Mouse (Mus musculus) small intestine, adult 2 months (tissue): ENCODE data around the gene Fbxo47. TPM values are rescaled to one million over a fixed set of nuclear protein-coding genes. Genes with fewer than 3 reads are reported as not detected.
"Not testable (repeated sequence)": the region's sequence is repeated elsewhere in the genome, so short reads cannot be mapped to it uniquely, and the experiment has no call there.

ENCODE experiments used
- H3K27ac ChIP-seq: fragments of 200-500 bp; 2 replicates; pipeline ENCODE4 v1.5.1; 2012; ENCODE audit warnings: low read depth, low read length, control low read depth, inconsistent platforms; ENCODE audit not compliant: insufficient read depth
- H3K27me3 ChIP-seq: fragments of 200-500 bp; 2 replicates; pipeline ENCODE4 v1.6.1; 2012; ENCODE audit warnings: mild to moderate bottlenecking, moderate library complexity, low read length, inconsistent platforms; ENCODE audit not compliant: control insufficient read depth, insufficient read depth
- H3K36me3 ChIP-seq: fragments of 200-500 bp; 2 replicates; pipeline ENCODE4 v1.6.1; 2012; ENCODE audit warnings: mild to moderate bottlenecking, low read length, control low read depth, inconsistent platforms; ENCODE audit not compliant: control insufficient read depth, insufficient read depth
- H3K4me1 ChIP-seq: fragments of 200-500 bp; 2 replicates; pipeline ENCODE4 v1.6.1; 2012; ENCODE audit warnings: low read length, inconsistent platforms, mixed read lengths; ENCODE audit not compliant: control insufficient read depth, insufficient read depth, insufficient read length
- H3K4me3 ChIP-seq: fragments of 200-500 bp; 2 replicates; pipeline ENCODE4 v1.5.1; 2012; ENCODE audit warnings: low read depth, mild to moderate bottlenecking, control low read depth, inconsistent platforms, low read length, moderate library complexity
- CTCF ChIP-seq: fragments of 200-500 bp; IDR thresholded peaks from 2 replicates; pipeline ENCODE4 v1.5.1; 2012; ENCODE audit warnings: low read depth, mild to moderate bottlenecking, control low read depth, inconsistent platforms, low read length, moderate library complexity, mixed read lengths; ENCODE audit not compliant: insufficient replicate concordance, insufficient read length; ENCODE audit errors: extremely low read depth
- POLR2A ChIP-seq: fragments of 200-500 bp; IDR thresholded peaks from 2 replicates; pipeline ENCODE4 v1.6.1; 2012; ENCODE audit warnings: low read depth, mild to moderate bottlenecking, control low read depth, inconsistent platforms, low read length, moderate library complexity
- WGBS: fragments of 180-500 bp; shearing (Covaris S2); methylation state at CpG from one replicate; pipeline ENCODE4 v1.1.7; 2018; 5-methylcytosine and 5-hydroxymethylcytosine counted together
- polyA plus RNA-seq: library from polyadenylated mRNA; depleted of rRNA; stranded (reverse); fragments of >200 nt; gene quantifications from 2 replicates; pipeline ENCODE4 v1.2.3, GENCODE M21; 2012

Fbxo47 gene
- polyA plus RNA-seq, 1 experiment, result not detected

DNA sequence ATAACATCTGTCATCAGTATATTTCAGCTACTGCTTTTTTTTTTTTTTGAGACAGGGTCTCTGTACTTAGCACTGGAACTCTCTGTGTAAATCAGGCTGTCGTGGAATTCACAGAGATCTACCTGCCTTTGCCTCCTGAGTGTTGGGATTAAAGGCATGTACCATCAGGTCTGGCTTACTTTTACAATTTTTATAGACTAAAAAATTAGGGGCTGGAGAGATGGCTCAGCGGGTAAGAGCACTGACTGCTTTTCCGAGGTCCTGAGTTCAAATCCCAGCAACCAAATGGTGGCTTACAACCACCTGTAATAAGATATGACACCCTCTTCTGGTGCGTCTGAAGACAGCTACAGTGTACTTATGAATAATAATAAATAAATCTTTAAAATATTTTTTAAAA lies 3.6 kb downstream of the Fbxo47 start:
- H3K36me3 ChIP-seq, result no peaks in the 10 kb centered on the region
- H3K4me3 ChIP-seq, result no peak overlapping the region
- 95% methylated on average over 4 of the region's 4 CpGs for WGBS
- no peak overlapping the region for H3K27ac ChIP-seq
- H3K27me3 ChIP-seq, result no peaks in the 10 kb centered on the region
- H3K4me1 ChIP-seq, result peaks cover 3% of the 10 kb centered on the region; the same call in 1 of the 2 replicates
- TF ChIP-seq CTCF, result no peak
- no peak for TF ChIP-seq POLR2A

DNA sequence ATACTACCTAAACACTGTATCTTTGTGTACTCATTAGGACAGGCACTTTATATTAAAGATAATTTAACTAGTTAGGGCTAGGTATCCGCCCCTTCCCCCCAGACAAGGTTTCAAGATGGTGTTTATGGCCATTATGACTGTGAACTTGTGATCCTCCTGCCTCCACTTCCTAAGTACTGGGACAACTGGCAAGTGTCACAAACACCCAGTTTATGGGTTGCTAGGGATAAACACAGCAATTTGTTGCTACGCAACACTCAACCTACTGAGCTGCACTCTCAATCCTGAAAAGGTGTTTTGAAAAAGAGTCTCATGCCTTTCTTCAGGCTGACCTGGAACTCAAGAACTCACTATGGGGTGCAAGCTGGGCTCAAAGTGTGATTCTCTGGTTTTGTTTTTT lies 6.6 kb downstream of the Fbxo47 start:
- no peaks in the 10 kb centered on the region for H3K36me3 ChIP-seq
- WGBS, result 83% methylated on average over 2 of the region's 2 CpGs
- TF ChIP-seq CTCF, result no peak
- TF ChIP-seq POLR2A, result no peak
- H3K27ac ChIP-seq, result no peak overlapping the region
- H3K27me3 ChIP-seq, result no peaks in the 10 kb centered on the region
- no peak overlapping the region for H3K4me3 ChIP-seq
- H3K4me1 ChIP-seq, result no peaks in the 10 kb centered on the region

DNA sequence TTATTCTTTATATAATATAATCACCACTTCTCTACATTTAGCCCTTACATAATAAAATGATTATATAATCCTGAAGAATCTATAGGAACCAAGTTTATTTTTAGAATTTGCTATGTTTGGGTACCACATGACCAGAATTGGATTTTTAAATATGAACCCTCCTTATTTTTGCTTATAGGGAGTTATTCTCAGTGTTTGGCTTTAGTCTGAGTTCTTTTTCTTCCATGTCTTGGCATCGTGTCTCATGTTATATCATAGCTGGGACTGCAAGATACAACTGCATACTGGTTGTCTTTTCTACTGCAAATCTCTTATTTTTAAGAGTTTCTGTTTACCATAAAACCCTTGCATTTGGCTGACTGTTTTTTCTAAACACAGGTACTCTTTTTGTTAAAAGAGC lies 9.6 kb downstream of the Fbxo47 start:
- Histone ChIP-seq H3K4me3 (no peak overlapping the region), H3K4me1 (no peaks in the 10 kb centered on the region), H3K36me3 (no peaks in the 10 kb centered on the region), H3K27ac (no peak overlapping the region), H3K27me3 (no peaks in the 10 kb centered on the region)
- no peak for TF ChIP-seq CTCF
- TF ChIP-seq POLR2A, result no peak
- 91% methylated on average over 1 of the region's 1 CpGs for WGBS

DNA sequence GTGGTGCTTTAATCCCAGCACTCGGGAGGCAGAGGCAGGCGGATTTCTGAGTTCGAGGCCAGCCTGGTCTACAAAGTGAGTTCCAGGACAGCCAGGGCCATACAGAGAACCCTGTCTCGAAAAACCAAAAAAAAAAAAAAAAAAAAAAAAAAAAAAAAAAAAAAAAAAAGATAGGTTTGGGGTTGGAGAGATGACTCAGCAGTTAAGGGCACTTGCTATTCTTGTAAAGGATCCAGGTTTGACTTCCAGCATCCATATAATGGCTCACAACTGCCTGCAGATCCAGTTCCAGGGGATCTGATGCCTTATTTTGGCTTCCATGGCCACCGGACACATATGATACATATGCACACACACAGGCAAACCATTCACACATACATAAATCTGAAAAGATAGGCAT lies 11.6 kb downstream of the Fbxo47 start:
- not testable (repeated sequence) for H3K36me3 ChIP-seq, H3K4me1 ChIP-seq, H3K4me3 ChIP-seq, H3K27me3 ChIP-seq, H3K27ac ChIP-seq
- WGBS, result 87% methylated on average over 5 of the region's 5 CpGs

- 95% methylated on average over 3 of the region's 3 CpGs for WGBS
- no peak for TF ChIP-seq POLR2A
- TF ChIP-seq CTCF, result no peak
- H3K27ac ChIP-seq, result no peak overlapping the region
- no peaks in the 10 kb centered on the region for H3K27me3 ChIP-seq
- no peaks in the 10 kb centered on the region for H3K36me3 ChIP-seq
- H3K4me1 ChIP-seq, result peaks cover 2% of the 10 kb centered on the region; the same call in 1 of the 2 replicates
- H3K4me3 ChIP-seq, result no peak overlapping the region
These were observed 16.4 kb downstream of the Fbxo47 start for GRCm38 (mm10) chr11:97867591-97867990.

GRCm38 (mm10) chr11:97866091-97866888 lies 17.7 kb downstream of the Fbxo47 start:
- 44% methylated on average over 3 of the region's 3 CpGs for WGBS
- no peaks in the 10 kb centered on the region for H3K36me3 ChIP-seq
- TF ChIP-seq CTCF (no peak), POLR2A (no peak)

GRCm38 (mm10) chr11:97865421-97865820 lies 18.5 kb downstream of the Fbxo47 start:
- H3K4me1 ChIP-seq, result peaks cover 2% of the 10 kb centered on the region; the same call in 1 of the 2 replicates
- 94% methylated on average over 5 of the region's 5 CpGs for WGBS
- H3K27ac ChIP-seq, result no peak overlapping the region
- H3K36me3 ChIP-seq, result no peaks in the 10 kb centered on the region
- no peak overlapping the region for H3K4me3 ChIP-seq
- H3K27me3 ChIP-seq, result no peaks in the 10 kb centered on the region
- TF ChIP-seq POLR2A, result no peak

More at GRCm38 (mm10) chr11:97866091-97866888, 17.7 kb downstream of the Fbxo47 start:
- H3K4me1 ChIP-seq, result peaks cover 2% of the 10 kb centered on the region; the same call in 1 of the 2 replicates
- H3K4me3 ChIP-seq, result no peak overlapping the region
- H3K27ac ChIP-seq, result no peak overlapping the region
- H3K27me3 ChIP-seq, result no peaks in the 10 kb centered on the region

- 67% methylated on average over 2 of the region's 2 CpGs for WGBS
- no peaks in the 10 kb centered on the region for H3K36me3 ChIP-seq
- no peaks in the 10 kb centered on the region for H3K27me3 ChIP-seq
- no peak overlapping the region for H3K4me3 ChIP-seq
- H3K4me1 ChIP-seq, result peaks cover 4% of the 10 kb centered on the region; the same call in 1 of the 2 replicates
- H3K27ac ChIP-seq, result no peak overlapping the region
- no peak for TF ChIP-seq CTCF
- TF ChIP-seq POLR2A, result no peak
These were observed 21.8 kb downstream of the Fbxo47 start for GRCm38 (mm10) chr11:97862148-97862547.
